Mouse (Mus musculus): ENCODE results near the gene Crocc. TPM values are rescaled to one million over a fixed set of nuclear protein-coding genes. Genes with fewer than 3 reads are reported as not detected.

The Crocc gene
- 10.2 and 16.1 TPM in 2 replicates for total RNA-seq (2021)
- long read RNA-seq, full-length matches to known transcripts, result 1 of 7 reads
- long read RNA-seq, partial matches to known transcripts, result 4 of 7 reads
- long read RNA-seq, other reads (novel, unspliced or antisense), result 2 of 7 reads

GRCm38 (mm10) chr4:141060426-141061301 lies at the start of gene Crocc:
Gene Crocc, minus strand, starts transcription at chr4:141060550.
- DNase-seq, result peak; percentile 100

GRCm38 (mm10) chr4:141108196-141108732 lies 47.9 kb upstream of the Crocc start:
- DNase-seq, result no peak

- DNase-seq, result no peak
These were observed 46.3 kb upstream of the Crocc start for GRCm38 (mm10) chr4:141106526-141107183.

GRCm38 (mm10) chr4:141101855-141102254 lies 41.5 kb upstream of the Crocc start:
- no peak for DNase-seq

GRCm38 (mm10) chr4:141101291-141101690 lies 40.9 kb upstream of the Crocc start:
- DNase-seq, result no peak

- DNase-seq, result no peak
These were observed 39.6 kb upstream of the Crocc start for GRCm38 (mm10) chr4:141099956-141100355.

- no peak for DNase-seq
These were observed 38.6 kb upstream of the Crocc start for GRCm38 (mm10) chr4:141098935-141099334.

- DNase-seq, result no peak
These were observed 36.4 kb upstream of the Crocc start for GRCm38 (mm10) chr4:141096710-141097109.

- DNase-seq, result peak; percentile 27
These were observed 34.7 kb upstream of the Crocc start for GRCm38 (mm10) chr4:141095016-141095415.

- no peak for DNase-seq
These were observed 28.4 kb upstream of the Crocc start for GRCm38 (mm10) chr4:141088714-141089113.

GRCm38 (mm10) chr4:141088033-141088432 lies 27.7 kb upstream of the Crocc start, which contains the start of gene Spata21:
Gene Spata21, plus strand, starts transcription at chr4:141088333.
- DNase-seq, result no peak

- DNase-seq, result no peak
These were observed 26.5 kb upstream of the Crocc start for GRCm38 (mm10) chr4:141086862-141087261.

GRCm38 (mm10) chr4:141078510-141079137 lies 18.3 kb upstream of the Crocc start:
- DNase-seq, result no peak

- peak; percentile 93 for DNase-seq
These were observed 17.5 kb upstream of the Crocc start, which contains the start of gene Necap2 for GRCm38 (mm10) chr4:141077681-141078509. Gene Necap2, minus strand, starts transcription at chr4:141078357.

GRCm38 (mm10) chr4:141076761-141077506 lies 16.6 kb upstream of the Crocc start:
- no peak for DNase-seq

- no peak for DNase-seq
These were observed 13.8 kb upstream of the Crocc start for GRCm38 (mm10) chr4:141074109-141074508.

- peak; percentile 67 for DNase-seq
These were observed 13.3 kb upstream of the Crocc start for GRCm38 (mm10) chr4:141073661-141074060.

- DNase-seq, result no peak
These were observed 12.2 kb upstream of the Crocc start for GRCm38 (mm10) chr4:141072502-141072901.

- DNase-seq, result no peak
These were observed 9.4 kb upstream of the Crocc start for GRCm38 (mm10) chr4:141069731-141070130.

- no peak for DNase-seq
These were observed 8.3 kb upstream of the Crocc start for GRCm38 (mm10) chr4:141068655-141069054.
